Mouse (Mus musculus) liver, embryonic 14.5 days (tissue): Measurements from ENCODE around the gene Cblc.
A peak's percentile ranks its signal among the peaks of the same experiment; 100 is the strongest.

ENCODE experiments used
- CTCF ChIP-seq: IDR thresholded peaks from 2 replicates; pipeline ENCODE4 v1.5.1; 2016; ENCODE audit warnings: antibody characterized with exemption, low read depth, control low read depth
- EP300 ChIP-seq: IDR thresholded peaks from 2 replicates; pipeline ENCODE4 v1.6.1; 2016; ENCODE audit warnings: antibody characterized with exemption, low read depth

DNA sequence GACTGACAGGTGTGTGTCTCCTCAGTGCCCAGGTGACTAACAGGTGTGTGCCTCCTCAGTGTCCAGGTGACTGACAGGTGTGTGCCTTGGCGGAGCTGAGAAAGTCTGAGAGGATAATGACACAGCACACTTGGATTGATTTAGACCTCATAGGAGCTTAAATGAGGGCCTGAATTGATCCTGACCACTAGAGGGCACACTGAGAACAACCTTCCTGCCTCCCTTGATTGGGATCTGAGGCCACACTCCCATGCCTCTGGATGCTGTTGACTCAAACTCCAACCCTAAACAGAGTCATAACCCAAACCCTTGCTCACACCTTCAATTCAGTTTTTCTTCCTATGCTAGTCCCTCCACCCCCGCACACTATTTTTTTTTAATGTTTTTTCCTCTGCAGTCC, 4.2 kb upstream of the Cblc start:
- TF ChIP-seq CTCF (peak; percentile 77), EP300 (no peak)
